Mouse (Mus musculus) cerebellum, adult 2 months (tissue): Measurements from ENCODE around the gene Ccnd2. TPM values are rescaled to one million over a fixed set of nuclear protein-coding genes. Genes with fewer than 3 reads are reported as not detected.

Experiments used
- DNase-seq, 2 experiments: peaks; one replicate each; pipeline ENCODE4 v3.0.0; 2021
- H3K27ac ChIP-seq: fragments of 200-500 bp; 2 replicates; pipeline ENCODE4 v1.5.1; 2012; ENCODE audit warnings: low read length, control low read depth, inconsistent platforms; ENCODE audit not compliant: insufficient read depth
- H3K27me3 ChIP-seq: fragments of 200-500 bp; 2 replicates; pipeline ENCODE4 v1.6.1; 2012; ENCODE audit warnings: inconsistent platforms, mild to moderate bottlenecking, low read length, moderate library complexity; ENCODE audit not compliant: control insufficient read depth, insufficient read depth
- H3K4me1 ChIP-seq: fragments of 200-500 bp; 2 replicates; pipeline ENCODE4 v1.6.1; 2011; ENCODE audit warnings: low read length; ENCODE audit not compliant: control insufficient read depth, insufficient read depth
- H3K4me3 ChIP-seq: fragments of 200-500 bp; replicated peaks from 2 replicates; pipeline ENCODE3; 2011; ENCODE audit warnings: mild to moderate bottlenecking, low read depth, low read length, control low read depth; ENCODE audit not compliant: insufficient read depth
- CTCF ChIP-seq: fragments of 200-500 bp; IDR thresholded peaks from 2 replicates; pipeline ENCODE4 v1.5.1; 2011; ENCODE audit warnings: low read depth, mild to moderate bottlenecking, control low read depth, low read length, moderate library complexity, borderline replicate concordance; ENCODE audit not compliant: insufficient read depth
- POLR2A ChIP-seq: fragments of 200-500 bp; IDR thresholded peaks from 2 replicates; pipeline ENCODE4 v1.6.1; 2011; ENCODE audit warnings: low read length, control low read depth, borderline replicate concordance; ENCODE audit not compliant: insufficient read depth
- WGBS: fragments of 180-500 bp; shearing (Covaris S2); methylation state at CpG from one replicate; pipeline ENCODE4 v1.1.7; 2018; 5-methylcytosine and 5-hydroxymethylcytosine counted together
- polyA plus RNA-seq: library from polyadenylated mRNA; depleted of rRNA; stranded (reverse); fragments of >200 nt; gene quantifications from 2 replicates; pipeline ENCODE4 v1.2.3, GENCODE M21; 2012

Gene Ccnd2
- polyA plus RNA-seq, 1 experiment, result 4.1 TPM

DNA sequence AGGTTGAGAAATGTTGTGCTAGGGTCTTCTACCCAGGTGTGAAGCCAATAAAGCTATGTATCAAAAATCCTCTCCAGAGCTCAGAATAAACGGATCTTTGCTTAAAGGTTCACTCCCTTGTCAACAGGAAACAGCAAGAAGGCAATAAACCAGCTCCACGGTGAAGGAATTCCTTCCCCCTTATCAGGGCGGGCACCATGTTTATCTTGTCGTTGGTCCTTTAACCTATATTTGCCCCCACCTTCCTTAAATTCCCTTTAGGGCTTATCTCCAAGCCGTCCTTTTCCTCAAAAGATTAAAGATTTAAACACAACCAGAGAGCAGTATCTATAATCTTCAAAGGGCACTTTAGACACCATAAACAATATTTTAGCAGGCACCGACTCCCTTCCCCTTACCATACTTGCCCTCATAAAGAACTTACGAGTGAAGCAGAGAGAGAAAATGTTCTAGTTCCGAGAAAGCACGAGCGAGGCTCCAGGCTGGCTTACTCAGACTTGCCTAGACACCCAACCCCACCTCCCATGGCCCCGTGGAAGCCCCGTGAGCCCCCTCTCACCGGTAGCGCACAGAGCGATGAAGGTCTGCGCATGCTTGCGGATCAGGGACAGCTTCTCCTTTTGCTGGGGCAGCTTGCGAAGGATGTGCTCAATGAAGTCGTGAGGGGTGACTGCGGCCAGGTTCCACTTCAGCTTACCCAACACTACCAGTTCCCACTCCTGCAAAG lies 6.4 kb downstream of the Ccnd2 start:
- WGBS, result 75% methylated on average over 20 of the region's 20 CpGs
- H3K4me1 ChIP-seq, result no peaks in the 10 kb centered on the region

DNA sequence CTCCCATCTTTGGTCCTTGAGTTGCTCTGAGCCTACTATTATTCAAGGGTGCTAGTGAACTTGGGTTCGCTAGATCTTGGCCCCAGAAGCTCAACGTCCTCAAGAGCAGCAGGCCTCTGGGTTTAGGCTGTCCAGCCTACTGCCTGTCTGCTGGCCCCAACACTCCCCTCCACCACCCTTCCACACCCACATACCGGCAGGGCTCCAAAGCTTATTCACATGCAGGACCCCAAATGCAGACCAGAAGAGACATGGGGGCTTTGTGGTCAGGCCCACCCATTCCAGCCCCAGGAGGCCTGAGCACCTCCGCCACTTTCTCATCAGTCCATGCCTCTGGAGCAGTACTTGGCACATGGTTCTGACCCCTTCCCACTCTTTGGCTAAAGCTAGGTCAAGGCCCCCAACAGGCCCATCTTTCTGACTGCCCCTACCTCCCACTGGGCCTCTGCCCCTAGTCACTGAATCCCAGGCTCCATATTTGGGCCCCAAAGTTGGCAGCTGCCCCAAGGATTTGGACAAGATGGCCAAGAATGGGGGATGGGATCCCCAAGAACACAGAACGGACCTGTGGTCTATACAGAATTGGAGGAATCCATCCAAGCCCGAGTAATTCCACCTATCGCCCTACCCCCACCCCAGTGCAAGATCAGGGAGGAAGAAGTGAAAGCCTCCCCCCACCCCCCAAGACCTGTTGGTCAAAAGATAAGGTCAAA lies 8.3 kb downstream of the Ccnd2 start:
- DNase-seq, result no peak
- H3K4me3 ChIP-seq, result no peak overlapping the region
- no peaks in the 10 kb centered on the region for H3K4me1 ChIP-seq
- H3K27ac ChIP-seq, result no peak overlapping the region
- peaks cover 2% of the 10 kb centered on the region; the same call in 1 of the 2 replicates for H3K27me3 ChIP-seq
- WGBS, result 66% methylated on average over 7 of the region's 7 CpGs
- TF ChIP-seq POLR2A, result no peak
- no peak for TF ChIP-seq CTCF

More for the DNA sequence above, 6.4 kb downstream of the Ccnd2 start:
- no peak for DNase-seq
- TF ChIP-seq CTCF (no peak), POLR2A (no peak)
- peaks cover 4% of the 10 kb centered on the region; the same call in 1 of the 2 replicates for H3K27me3 ChIP-seq
- H3K27ac ChIP-seq, result no peak overlapping the region
- H3K4me3 ChIP-seq, result no peak overlapping the region

DNA sequence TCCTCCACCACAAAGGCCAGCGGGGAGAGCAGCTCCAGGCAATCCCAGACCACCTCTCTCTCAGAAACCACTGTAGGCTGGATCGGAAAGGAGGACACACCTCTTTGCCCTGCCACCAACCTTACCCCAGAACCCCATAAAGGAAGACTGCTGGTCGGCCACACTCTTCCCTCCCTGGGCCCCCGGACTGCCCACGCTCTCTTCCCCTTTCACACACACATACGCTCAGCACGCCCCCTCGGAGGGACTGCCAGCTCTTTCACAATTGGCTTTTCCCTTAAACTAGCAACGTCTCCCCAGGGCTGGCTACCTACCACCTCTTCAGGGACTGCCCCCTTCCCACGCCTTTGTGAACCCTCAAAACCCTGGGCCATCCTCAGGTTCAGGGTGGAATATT lies 8.9 kb downstream of the Ccnd2 start:
- 63% methylated on average over 10 of the region's 10 CpGs for WGBS

DNA sequence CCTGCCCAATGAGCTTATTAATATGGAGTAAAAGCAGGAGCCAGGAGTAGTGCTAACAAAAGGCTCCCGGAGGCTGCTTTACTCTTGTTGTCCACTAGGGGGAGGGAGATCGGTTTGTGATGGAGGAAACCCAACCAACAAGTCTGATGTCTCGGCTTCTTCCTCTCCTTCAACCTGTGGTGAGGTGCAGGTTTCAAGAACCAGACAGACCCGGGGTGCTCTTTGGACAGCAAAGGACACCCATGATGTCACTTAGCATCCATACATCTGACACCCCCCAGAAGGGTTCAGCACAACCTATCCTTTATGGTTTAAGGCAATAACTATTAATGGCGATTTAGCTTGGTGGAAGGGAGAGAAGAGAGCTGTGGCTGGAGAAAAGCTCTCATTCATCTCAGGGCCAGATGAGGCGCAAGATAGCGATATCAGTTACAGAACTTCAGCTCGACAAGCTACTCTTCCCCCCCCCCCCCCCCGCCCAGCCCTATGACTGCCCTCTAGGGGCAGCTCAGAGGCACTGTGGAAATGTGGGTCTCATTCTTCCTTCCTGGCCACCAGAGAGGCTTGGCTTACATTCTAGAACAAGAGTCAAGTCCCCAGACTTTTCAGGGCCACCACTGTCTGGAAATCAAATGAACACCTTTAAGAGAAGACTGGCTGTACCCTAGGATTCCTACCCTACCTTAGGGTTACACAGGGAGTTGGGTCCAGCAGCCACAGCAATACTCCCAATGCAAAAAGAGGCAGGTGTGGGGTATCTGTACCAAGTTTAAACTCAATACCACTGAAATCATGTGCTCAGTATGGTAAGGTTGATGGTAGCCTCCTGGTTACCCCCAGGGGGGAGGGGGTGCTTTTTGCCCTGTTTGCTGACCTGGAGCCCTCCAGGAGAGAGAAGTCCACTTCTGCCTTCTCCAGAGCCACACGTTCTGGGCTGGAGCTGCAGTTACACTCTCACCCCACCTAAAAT lies 9.6 kb downstream of the Ccnd2 start:
- no peaks in the 10 kb centered on the region for H3K27me3 ChIP-seq
- TF ChIP-seq CTCF (peak; percentile 65; the same call in 1 of the 2 replicates), POLR2A (no peak)
- WGBS, result 13% methylated on average over 10 of the region's 10 CpGs
- DNase-seq, result peak; percentile 34 to 37
- H3K4me3 ChIP-seq, result no peak overlapping the region
- no peaks in the 10 kb centered on the region for H3K4me1 ChIP-seq
- H3K27ac ChIP-seq, result no peak overlapping the region

More for the DNA sequence above, 8.9 kb downstream of the Ccnd2 start:
- Histone ChIP-seq H3K27ac (no peak overlapping the region), H3K4me3 (no peak overlapping the region), H3K4me1 (no peaks in the 10 kb centered on the region), H3K27me3 (no peaks in the 10 kb centered on the region)
- TF ChIP-seq POLR2A (no peak), CTCF (no peak)
- DNase-seq, result no peak

DNA sequence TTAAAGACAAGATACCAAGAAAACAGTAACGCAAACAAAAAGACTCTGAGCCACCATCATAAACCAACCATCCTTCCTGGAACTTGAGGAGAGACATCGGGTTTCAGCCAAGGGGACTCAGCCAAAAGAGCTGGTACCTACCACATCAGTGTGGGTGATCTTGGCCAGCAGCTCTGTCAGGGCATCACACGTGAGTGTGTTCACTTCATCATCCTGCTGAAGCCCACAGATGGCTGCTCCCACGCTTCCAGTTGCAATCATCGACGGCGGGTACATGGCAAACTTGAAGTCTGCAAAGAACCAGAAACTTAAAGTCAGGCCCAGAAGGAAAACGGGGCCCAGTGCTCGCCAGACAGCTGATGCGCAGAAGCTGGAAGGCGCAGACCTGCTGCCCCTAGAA lies 13.0 kb downstream of the Ccnd2 start:
- H3K27ac ChIP-seq, result no peak overlapping the region
- H3K4me1 ChIP-seq, result no peaks in the 10 kb centered on the region; the same call in 1 of the 2 replicates
- H3K27me3 ChIP-seq, result no peaks in the 10 kb centered on the region
- no peak overlapping the region for H3K4me3 ChIP-seq
- 73% methylated on average over 11 of the region's 11 CpGs for WGBS
- TF ChIP-seq CTCF (no peak), POLR2A (no peak)
- DNase-seq, result no peak

DNA sequence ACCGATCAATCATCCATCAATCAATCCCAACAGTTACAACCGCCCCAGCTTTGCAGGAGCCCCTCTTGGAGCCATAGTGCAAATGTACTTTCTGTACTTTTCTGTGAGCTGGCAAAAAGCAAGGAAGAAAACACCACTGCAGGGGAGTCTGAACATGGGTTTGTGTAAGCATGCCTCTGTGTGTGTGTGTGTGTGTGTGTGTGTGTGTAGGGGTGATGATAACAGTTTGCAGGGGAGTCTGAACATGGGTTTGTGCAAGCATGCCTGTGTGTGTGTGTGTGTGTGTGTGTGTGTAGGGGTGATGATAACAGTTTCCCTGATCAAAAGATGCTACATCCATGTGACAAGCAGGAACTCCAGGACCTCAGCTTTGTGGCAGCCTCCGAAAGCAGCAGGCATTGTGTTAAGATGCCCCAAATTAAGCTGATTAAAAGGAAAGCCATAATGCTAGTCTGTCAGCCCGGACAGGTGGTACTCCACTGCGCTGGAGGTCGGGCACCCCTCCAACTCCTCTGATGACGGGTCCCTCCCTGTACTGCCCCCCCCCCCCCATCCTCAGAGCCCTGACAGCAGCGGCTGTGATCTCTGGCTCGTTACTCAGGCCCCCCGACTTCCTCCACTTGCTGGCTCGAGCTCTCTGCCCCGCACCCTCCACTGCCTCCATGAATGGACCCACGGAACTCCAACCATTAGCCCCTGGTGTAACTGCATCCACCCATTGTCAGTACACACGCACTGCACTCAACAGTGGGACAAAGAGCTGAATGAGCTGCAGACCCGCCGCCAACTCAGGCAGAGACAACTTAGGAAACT lies 18.4 kb downstream of the Ccnd2 start:
- no peaks in the 10 kb centered on the region; the same call in 1 of the 2 replicates for H3K4me1 ChIP-seq
- no peak overlapping the region for H3K4me3 ChIP-seq
- 16% methylated on average over 16 of the region's 16 CpGs for WGBS
- DNase-seq, result no peak
- no peak for TF ChIP-seq POLR2A
- no peak for TF ChIP-seq CTCF
- H3K27me3 ChIP-seq, result no peaks in the 10 kb centered on the region; the same call in 1 of the 2 replicates
- H3K27ac ChIP-seq, result no peak overlapping the region

DNA sequence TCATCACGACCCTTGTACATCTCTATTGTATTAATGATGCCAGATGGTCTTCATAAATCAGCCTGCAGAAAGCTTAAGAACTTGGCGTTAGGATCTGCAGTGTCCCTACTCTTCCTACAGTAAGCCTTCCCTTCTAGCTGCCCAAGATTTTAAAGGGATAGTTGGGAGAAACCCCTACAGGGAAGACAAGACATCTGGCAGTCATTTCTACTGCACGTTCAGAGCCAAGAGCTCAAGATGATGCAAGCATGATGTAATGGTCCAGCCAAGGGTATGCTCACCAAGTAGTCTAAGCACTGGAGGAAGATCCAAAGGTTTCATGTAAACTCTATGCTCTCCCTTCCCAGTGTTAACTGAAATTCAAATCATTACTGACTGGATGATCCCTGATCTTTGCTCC lies 19.3 kb downstream of the Ccnd2 start:
- 44% methylated on average over 3 of the region's 3 CpGs for WGBS
- no peaks in the 10 kb centered on the region; the same call in 1 of the 2 replicates for H3K4me1 ChIP-seq
- TF ChIP-seq POLR2A (no peak), CTCF (no peak)
- no peaks in the 10 kb centered on the region; the same call in 1 of the 2 replicates for H3K27me3 ChIP-seq
- DNase-seq, result no peak
- no peak overlapping the region for H3K4me3 ChIP-seq
- H3K27ac ChIP-seq, result no peak overlapping the region
